Mouse (Mus musculus) left cerebral cortex, postnatal 4 days (tissue): ENCODE data around the gene Gnmt. TPM values are rescaled to one million over a fixed set of nuclear protein-coding genes. Genes with fewer than 3 reads are reported as not detected.

Experiments
- DNase-seq: peaks from one replicate; pipeline ENCODE4 v3.0.0-alpha.2; 2022
- intact Hi-C: fragments of 180-260 bp; cut with DNase I; formaldehyde crosslinking; loops from one replicate; pipeline ENCODE4 v1.15.1; 2025
- total RNA-seq, 2 experiments: library from RNA; stranded (reverse); gene quantifications; 2 replicates each; pipeline ENCODE4 v1.2.3; 2021

The Gnmt gene
- total RNA-seq, 2 experiments from 2014 or later = 0.88 to 0.89 TPM

- intact Hi-C loops = no loop called here
- DNase-seq = peak; percentile 96
Observed at GRCm38 (mm10) chr17:46704887-46705835, 23.8 kb downstream of the Gnmt start, which contains the start of gene Ppp2r5d. Gene Ppp2r5d, minus strand, starts transcription at chr17:46705111.

GRCm38 (mm10) chr17:46703971-46704886 lies 24.7 kb downstream of the Gnmt start:
- DNase-seq = no peak
- intact Hi-C loops = no loop called here

DNA sequence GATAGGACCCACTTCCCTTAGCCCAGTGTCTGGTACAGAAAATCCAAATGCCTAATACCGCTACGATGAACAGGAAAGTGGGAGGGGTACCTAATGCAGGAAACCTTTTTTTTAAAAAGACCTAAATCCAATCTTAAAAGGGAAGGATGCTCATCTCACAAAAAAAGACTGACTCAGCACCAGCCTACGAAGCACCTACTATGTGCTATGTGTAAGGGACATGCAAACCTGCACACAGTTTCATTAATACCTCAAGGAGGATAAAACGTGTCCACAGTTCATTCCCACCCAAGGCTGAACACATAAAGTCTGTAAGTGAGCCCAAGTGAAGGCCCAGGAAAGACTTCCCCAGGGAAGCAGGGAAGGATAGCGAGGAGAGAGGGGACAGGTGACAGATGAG lies 26.5 kb downstream of the Gnmt start:
- no peak for DNase-seq
- intact Hi-C loops = no loop called here

DNA sequence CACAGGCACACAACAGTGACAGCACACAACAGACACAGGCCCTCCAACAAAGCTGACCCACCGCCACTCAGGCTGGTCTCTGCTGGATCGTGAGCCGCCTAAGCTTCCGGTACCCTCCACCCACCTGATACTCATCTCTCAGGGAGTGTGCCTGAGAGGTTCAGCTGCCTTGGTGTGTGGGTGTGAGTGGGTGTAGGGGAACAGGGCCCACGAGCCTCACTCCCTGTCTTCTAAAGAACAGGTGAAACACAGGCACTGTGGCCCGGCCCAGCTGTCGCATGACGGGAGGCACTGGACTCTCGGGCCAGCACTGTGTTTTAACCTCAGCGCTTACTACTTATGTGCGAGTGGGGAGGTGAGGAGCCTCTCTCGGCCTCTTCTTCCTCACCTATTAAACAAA lies 26.9 kb downstream of the Gnmt start:
- no peak for DNase-seq
- intact Hi-C loops = no loop called here

DNA sequence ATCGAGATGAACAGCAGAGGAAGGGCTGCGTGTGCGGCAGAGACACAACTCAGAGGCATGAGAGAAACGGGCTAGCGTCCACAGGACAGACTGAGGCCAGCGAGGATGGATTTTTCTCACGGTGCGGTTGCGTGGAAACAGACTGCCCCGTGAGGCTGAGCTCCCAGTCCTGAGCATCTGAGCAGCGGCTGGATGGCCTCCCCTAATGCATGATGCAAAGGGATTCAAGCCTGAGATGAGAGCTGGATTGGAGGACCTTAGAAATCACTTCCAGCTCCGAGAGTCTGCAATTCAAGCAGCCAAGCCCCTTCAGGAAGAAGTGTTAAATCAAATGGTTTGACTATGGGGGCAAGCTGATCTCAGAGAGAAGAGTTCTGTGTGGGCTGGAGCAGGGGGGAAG lies 27.5 kb downstream of the Gnmt start:
- intact Hi-C loops = no loop called here
- DNase-seq = no peak

DNA sequence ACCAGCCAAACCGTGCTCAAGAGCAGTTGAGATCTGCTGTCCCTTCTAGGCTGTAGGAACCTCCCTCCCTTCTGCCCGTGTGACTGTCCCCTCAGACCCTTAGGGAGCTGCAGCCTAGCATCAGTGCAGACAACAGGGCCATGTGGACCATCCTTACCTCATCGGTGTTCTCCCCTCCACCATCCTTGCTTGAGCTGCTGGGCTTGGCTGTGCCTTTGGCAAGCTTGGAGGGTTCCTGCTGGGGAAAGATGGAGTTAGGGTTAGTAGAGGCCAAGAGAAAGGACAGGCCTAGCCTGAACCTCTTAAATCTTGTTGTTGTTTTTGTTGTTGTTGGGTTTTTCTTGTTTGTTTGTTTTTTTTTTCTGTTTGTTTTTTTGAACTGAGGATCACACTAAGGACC lies 29.1 kb downstream of the Gnmt start:
- intact Hi-C loops = no loop called here
- no peak for DNase-seq

DNA sequence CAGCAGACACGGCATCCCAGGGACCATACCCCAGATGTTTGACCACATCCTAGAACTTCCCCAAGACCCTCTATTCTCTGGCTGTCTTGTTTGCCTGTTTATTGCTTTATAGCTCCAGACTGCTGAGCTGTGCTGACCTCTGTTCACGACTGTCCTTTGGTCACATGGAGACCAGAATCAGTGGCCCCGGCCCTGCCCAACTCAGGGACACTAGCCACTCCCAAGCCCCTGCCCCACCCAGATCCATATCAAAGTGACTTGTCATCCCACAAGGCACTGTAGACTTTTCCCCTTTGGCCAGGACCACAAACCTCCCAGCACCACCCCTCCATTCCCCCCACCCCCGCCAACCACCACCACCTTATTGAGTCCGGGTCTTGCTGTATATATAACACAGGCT lies 29.7 kb downstream of the Gnmt start:
- intact Hi-C loops = no loop called here
- DNase-seq = no peak

- intact Hi-C loops = no loop called here
- no peak for DNase-seq
Observed at GRCm38 (mm10) chr17:46698515-46698914, 30.5 kb downstream of the Gnmt start.

- intact Hi-C loops = no loop called here
- no peak for DNase-seq
Observed at GRCm38 (mm10) chr17:46694517-46695063, 34.4 kb downstream of the Gnmt start.

DNA sequence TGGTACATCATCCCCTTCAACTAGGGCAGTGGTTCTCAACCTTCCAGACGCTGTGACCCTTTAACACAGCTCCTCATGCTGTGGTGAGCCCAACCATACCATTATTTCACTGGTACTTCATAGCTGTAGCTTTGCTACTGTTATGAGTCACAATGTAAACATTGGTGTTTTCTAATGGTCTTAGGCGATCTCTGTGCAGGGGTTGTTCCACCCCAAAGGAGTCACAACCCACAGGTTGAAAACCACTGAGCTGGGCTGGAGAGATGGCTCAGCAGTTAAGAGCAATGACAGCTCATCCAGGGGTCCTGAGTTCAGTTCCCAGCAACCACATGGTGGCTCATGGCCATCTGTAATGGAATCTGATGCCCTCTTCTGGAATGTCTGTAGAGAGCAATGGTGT lies 37.6 kb downstream of the Gnmt start:
- DNase-seq = no peak
- intact Hi-C loops = no loop called here

GRCm38 (mm10) chr17:46690665-46691064 lies 38.3 kb downstream of the Gnmt start:
- DNase-seq = no peak
- intact Hi-C loops = no loop called here

DNA sequence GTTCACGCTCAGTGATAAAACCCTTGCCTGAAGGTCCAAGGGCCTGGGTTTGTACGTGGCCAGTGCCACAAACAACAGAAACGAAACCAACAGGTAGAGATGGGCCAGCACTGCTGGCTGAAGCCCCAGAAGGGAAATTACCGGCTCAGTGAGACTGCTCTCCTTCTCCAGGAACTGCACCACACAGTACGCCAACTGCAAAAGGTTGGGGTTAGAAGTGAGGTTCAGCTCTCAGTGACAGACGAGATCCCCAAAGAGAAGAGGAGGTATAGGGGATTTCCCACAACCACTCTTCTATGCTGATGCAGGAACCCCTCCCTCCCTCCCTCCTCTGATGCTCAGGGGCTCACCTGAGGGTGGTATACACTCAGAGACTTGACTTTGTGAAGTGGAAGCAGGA lies 43.1 kb downstream of the Gnmt start:
- intact Hi-C loops = no loop called here
- DNase-seq = no peak

- intact Hi-C loops = no loop called here
- DNase-seq = no peak
Observed at GRCm38 (mm10) chr17:46682654-46683389, 46.1 kb downstream of the Gnmt start.

DNA sequence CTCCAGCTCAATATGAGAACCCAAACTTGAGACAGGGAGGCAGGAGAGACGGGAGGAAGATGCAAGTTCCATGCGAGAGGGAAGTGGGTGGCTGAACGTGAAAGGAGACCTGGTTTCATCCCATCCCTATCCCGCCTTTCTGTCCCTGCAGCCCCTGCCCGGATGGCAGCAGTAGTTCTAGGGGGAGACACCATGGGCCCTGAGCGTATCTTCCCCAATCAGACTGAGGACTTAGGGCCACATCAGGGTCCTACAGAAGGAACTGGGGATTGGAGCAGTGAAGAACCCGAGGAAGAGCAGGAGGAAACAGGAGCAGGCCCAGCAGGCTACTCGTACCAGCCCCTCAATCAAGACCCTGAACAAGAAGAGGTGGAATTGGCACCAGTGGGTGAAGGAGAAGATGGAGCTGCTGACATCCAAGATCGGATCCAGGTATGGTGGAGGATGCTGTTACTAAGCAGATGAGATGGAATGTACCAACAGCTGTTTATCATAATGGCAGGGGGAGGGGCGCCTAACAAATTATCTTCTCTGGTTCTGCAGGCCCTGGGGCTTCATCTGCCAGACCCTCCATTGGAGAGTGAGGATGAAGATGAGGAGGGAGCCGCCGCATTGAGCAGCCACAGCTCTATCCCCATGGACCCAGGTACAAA lies 47.4 kb downstream of the Gnmt start:
- intact Hi-C loops = no loop called here
- DNase-seq = no peak

DNA sequence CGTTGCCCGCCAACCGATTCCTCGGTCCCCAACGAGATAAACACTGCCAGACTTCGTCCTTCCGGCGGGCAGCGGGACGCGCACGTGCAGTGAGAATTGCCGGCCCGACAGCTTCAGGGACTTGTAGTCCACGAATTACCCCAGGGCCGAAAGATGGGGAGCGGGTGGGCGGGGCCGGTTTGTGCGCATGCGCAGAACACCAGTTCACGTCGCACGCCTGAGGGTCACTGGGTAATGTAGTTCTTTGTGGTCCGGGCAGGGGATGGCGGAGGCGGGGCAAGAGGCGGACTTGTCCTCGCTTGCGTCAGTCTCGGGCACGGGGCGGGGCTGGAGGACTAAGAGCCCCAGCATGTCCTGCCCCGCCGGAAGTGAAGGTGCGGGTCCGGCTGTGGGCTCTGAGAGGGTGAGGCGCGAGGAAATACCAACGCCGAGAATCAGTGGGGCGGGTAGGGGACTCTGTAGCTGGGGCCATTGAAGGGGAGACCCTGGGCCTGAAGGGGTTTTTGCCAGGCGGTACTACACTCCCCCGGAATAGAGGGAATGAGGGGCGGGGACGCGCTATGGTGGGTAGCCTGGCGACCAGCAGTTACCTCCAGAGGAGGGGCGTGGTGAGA lies 48.1 kb downstream of the Gnmt start, which contains the start of gene Klhdc3:
Gene Klhdc3, minus strand, starts transcription at position 155 of the 614 bp plus-strand sequence.
- intact Hi-C loops = no loop called here

DNA sequence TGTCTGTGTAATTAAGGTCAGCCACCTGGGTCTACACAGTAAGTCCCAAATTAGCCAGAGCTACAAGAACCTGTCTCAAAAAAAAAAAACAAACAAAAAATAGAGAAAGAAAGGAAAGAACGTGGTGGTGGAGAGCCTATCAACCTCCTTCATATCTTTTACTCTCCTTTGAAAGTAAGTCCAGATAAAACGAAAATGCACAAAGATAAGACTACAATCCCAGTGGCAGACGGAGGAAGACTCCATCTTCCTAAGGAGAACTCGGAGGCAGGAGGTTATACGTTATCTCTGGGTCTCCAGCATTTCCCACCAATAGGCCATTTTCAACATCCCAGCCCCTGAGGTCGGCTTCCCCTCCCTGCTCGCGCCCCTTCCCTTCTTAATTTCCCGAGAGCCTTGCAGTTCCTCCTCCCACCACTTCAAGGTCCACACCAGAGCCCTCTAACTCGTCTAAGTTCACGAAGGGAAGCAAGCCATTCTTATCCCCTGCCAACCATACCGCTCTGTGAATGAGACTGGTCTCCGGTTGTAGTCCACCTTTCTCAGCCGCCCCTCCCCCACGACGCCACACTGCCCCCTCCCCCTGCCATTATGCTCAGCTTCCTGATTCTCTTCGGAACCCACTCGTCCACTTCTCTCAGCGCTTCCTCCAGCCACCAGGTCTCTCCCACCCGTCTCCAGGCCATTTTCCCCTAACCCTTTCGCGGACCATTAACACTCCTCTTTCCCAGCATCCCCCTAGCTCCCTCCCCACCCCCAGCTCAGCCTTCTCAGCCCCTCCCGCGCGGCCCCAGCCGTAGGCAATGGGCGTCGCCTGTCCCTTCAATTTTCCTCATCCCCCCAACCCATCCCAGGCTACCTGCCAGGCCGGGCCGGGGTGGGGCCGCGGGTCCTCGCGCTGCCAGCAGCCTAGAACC lies 48.9 kb downstream of the Gnmt start:
- intact Hi-C loops = no loop called here
- peak; percentile 69 for DNase-seq

More for the DNA sequence above, 48.1 kb downstream of the Gnmt start, which contains the start of gene Klhdc3:
- DNase-seq = peak; percentile 100

DNA sequence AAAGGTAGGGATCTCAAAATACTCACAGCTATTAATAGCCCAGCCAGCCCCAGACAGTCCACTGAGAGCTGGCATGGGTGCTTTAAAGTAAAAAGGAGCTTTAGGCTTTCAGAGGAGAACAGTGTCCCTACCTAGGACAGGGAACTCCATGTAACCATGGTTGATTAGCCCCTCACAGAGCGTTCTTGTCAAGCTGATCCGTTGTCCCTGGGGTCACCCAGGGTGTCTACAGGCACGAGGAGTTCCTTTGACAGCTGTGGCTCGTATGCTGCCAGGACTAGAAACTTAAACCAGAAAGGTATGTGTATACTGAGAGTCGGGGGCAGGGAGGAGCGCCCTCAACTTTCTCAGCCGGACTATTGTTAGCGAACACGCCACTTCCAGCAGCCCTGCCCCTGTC lies 50.1 kb downstream of the Gnmt start:
- intact Hi-C loops = no loop called here
- no peak for DNase-seq

DNA sequence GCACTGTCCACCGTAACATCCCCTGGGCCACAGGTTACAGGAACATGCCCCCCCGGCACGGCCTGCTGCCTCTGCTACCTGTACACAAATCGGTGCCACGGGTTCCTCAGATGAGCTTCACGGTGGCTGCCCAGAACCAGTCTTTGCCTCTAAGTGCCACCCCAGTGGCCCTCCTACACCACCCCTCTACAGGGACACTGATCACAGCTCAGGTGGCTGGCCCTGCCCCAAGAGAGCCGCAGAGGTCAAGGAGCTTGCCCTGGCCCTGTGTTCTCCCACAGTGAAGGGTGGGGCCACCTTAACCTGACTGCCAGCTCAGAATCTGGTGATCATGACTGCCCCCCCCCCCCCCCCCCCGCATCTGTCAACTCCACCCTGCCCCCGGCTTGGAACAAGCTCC lies 50.6 kb downstream of the Gnmt start, which contains the start of gene Mea1:
Gene Mea1, plus strand, starts transcription at position 378 of the 400 bp plus-strand sequence.
- intact Hi-C loops = no loop called here
- no peak for DNase-seq
